Mouse (Mus musculus): ENCODE results near the gene Pds5a.
"Not testable (repeated sequence)": the region's sequence is repeated elsewhere in the genome, so short reads cannot be mapped to it uniquely, and the experiment has no call there.

The Pds5a gene

DNA sequence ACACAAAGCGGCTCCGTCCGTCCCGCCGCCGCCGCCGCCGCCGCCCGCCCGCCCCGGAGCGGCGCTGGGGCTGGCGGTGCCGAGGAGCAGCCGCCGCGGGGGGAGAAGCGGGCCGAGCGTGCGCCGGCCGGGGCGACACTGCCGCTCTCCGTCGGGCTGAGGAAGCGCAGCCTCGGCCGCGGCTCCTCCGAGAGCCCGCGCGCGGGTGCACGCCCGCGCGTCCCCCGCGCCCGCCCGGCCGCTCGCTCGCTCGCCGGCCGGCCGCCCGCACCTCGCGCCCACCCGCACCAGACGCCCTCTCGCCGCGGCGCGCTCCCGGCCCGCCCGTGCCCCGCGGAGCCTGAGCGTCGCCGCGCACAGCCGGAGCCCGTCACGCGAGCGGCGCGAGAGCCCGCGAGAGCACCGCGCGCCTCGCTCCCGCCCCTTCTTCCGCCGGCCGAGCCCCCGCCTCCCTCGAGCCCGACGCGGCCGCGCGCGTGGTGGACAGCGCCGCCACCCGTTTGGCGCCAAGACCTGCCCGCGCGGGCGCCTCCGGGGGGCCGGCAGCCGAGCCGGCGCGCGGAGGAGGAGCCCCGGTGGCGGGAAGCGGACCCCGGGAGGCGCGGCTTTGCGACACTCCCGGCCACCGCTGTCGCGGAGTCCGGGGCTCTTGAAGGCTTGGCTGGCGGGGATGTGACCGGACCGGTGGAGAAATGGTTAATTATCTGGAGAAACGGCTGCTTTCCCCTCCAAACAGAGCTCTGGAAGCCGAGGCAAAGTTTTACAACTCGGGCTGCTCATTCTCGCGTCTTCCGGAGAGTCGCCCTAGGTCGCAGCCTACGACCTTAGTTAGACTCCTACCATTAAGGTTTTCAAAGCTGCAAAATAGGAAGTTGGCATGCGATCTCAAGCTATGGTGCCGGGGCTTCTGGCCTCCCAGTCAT is at the start of gene Pds5a:
Pds5a (minus strand) TSS at position 438 of the 923 bp plus-strand sequence.
- peak; percentile 69 to 75 for DNase-seq (ENCODE audit: low read depth in 2 of 2, low spot score in 2 of 2)

DNA sequence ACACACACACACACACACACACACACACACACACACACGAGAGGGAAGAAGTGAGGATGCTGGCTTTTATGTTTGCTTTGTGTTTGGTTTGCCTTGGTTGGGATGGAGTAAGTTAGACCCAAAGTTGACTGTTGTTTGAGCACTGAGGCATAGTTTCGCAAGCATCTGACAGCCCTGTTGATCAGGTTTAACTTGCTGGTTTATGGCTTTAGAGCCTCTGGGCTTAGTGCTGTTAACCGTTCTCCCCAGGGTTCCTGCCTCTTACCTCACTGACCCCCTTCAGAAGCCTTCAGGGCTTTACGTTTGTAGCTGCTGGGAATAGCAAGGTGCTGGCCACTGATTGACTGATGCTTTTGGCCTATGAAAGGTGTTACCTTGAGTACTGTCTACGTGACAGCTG is 48.8 kb upstream of the Pds5a start:
- DNase-seq (ENCODE audit: low read depth in 2 of 2, low spot score in 2 of 2) = no peak

- DNase-seq (ENCODE audit: low read depth in 2 of 2, low spot score in 2 of 2) = no peak
Observed at GRCm38 (mm10) chr5:65739366-65739765, 41.3 kb upstream of the Pds5a start.

GRCm38 (mm10) chr5:65735601-65736000 is 37.5 kb upstream of the Pds5a start:
- no peak for DNase-seq (ENCODE audit: low read depth in 2 of 2, low spot score in 2 of 2)

DNA sequence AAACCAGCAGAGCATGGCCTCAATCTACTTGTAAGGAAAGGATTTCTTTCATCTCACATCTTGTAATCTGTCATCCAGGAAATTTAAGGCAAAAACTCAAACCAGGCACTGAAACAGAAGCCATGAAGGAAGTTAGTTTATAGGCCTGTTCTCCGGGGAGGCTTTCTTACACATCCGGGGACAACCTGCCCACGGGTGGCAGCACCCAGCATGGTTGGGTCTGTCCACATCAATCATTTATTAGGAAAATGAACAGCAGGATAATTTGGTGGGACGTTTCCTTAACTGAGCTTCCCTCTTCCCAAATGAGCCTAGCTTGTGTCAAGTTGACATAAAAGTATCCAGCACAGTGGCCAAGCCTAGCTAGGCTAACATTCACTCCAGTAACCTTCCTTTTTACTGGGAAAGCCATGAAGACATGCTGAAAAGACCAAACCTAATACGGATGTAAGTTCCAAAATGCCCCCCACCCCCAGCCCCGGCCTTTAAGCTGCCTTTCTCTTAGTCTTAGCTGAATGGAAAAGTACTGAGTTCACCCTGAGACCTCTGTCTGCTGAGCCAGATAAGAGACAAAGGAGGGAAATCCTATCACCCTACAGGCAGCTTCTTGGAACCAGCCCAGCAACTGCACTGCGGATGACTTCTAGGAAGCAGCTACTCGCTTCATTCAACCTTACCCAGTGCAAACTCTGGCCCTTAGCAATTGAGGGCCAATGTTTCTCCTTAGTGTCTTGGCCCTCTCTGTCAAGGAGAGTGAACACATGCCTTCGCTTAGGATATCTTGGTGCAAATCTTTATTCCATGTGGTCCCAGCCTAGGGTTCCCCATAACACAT is 33.3 kb upstream of the Pds5a start:
- no peak for DNase-seq (ENCODE audit: low read depth in 2 of 2, low spot score in 2 of 2)

- DNase-seq (ENCODE audit: low read depth in 2 of 2, low spot score in 2 of 2) = peak; percentile 62 to 73
Observed at GRCm38 (mm10) chr5:65724311-65725054, 26.4 kb upstream of the Pds5a start.

- no peak for DNase-seq (ENCODE audit: low read depth in 2 of 2, low spot score in 2 of 2)
Observed at GRCm38 (mm10) chr5:65718368-65718767, 20.3 kb upstream of the Pds5a start.

DNA sequence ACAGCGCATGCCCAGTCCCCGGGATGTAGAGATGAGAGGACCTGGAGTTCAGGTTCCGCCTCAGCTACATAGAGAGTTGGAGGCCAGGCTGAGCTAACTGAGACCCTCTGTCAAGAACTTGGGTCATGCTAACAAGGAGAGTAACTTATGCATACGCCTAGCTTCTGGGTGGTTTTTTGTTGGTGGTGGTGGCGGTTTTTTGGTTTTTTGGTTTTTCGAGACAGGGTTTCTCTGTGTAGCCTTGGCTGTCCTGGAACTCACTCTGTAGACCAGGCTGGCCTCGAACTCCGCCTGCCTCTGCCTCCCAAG is 19.8 kb upstream of the Pds5a start:
- not testable (repeated sequence) for DNase-seq (ENCODE audit: low read depth in 2 of 2, low spot score in 2 of 2)

- DNase-seq (ENCODE audit: low read depth in 2 of 2, low spot score in 2 of 2) = no peak
Observed at GRCm38 (mm10) chr5:65717063-65717902, 19.2 kb upstream of the Pds5a start.

DNA sequence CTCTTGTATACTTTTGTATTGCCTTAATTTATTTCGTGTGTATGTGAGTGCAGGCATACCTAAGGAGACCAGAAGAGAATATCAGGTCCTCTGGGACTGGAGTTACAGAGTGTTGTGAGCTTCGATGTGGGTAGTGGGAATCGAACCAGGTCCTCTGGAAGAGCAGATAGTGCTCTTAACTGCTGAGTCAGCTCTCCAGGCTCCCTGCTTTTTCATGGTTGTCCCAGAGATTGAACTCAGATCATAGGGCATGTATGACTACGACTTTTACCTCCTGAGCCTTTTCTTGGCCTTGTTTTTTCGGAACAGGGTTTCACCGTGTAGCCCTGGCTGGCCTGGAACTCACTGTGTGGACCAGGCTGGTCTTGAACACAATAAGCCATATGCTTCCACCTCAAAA is 17.0 kb upstream of the Pds5a start:
- DNase-seq (ENCODE audit: low read depth in 2 of 2, low spot score in 2 of 2) = no peak

DNA sequence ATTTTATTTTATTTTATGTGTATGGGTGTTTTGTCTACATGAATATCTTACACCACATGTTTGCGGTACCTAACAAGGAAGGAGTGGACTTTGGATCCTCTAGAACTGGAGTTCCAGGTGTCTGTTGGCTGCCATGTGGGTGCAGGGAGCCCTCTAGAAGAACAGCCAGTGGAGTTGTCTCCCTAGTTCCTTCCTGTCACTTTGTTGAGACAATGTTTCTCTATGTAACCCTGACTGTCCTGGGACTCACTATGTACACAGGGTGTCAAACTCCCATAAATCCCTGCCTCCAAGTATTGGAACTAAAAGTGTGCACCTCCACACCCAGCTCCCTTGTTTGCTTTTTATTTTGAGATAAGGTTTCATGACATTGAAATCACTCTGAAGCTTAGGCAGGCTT is 13.4 kb upstream of the Pds5a start:
- no peak for DNase-seq (ENCODE audit: low read depth in 2 of 2, low spot score in 2 of 2)

DNA sequence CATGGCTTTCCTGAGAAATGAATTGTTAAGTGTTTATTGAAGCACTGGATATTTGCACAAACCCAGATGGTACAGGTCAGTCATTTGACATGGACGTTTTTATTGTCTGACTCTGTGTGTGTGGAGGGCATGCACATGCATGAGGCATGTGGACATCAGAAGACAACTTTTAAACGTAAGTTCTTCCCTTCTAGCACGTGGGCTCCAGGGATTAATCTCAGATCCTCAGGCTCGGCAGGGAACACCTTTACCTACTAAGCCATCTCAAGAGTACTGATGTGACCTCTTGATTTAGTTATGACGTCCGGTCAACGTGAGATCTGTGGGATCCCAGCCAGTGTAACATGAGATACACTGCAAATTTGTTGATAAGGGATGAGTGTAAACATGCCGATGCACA is 12.2 kb upstream of the Pds5a start:
- DNase-seq (ENCODE audit: low read depth in 2 of 2, low spot score in 2 of 2) = no peak

DNA sequence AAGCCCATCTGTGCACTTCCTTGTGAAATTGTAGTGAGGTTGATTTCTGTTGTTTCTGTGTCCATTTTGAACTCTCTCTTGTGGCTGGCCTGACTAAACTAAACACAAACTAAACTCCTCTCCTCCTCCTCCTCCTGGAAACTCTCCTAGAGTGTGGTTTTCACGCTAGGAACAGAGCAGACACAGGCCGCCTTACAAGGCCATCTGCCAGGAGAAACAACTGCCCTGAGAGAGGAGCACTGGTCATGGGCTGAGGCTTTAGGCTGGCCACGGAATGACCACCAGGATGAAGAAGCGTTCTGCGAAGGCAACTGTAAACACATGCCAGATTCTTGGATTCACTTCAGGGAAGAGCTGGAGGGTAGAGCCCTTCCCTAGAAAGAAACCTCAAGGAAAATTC is 8.9 kb upstream of the Pds5a start:
- DNase-seq (ENCODE audit: low read depth in 2 of 2, low spot score in 2 of 2) = no peak

- DNase-seq (ENCODE audit: low read depth in 2 of 2, low spot score in 2 of 2) = no peak
Observed at GRCm38 (mm10) chr5:65706171-65706570, 8.1 kb upstream of the Pds5a start.

DNA sequence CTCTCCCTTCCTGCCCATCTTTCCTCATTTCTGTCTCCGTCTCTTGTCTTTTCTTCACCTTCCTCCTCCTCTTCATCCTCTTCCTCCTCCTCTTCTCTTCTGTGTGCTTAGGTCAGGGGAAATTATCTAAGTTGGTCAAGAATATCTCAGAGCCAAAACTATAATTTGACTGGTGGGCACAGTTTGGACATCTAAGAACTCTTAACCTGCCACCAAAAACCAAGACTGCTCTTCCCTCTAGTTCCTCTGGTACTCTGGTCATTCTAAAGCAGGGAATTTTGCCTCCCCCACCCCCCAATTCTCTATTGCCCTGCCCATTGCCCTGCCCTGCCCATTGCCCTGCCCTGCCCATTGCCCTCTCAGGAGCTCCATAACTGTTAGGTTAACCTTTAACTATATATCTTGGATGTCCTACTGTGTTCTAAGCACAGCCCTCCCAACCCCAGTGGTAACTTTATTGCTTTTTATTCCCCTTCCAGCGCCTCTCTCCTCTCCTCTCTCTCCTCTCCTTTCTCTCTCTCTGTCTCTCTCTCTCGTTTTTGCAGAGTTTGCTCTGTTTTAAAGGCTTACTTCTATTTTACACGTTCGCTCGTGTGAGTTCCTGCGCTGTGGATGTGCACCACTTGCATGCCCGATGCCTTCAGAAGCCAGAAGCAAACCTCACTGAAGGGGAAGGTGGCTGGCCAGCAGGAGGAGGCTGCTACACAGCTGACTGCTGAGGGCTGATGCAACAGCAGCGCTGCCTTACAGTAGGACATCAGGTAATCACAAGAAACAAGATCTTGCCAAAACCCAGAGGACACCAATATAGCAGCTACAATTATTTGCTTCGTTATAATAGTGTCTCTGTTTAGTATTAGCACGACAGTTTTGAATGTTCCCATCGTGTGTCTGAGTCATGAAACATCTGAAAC is 6.9 kb upstream of the Pds5a start:
- no peak for DNase-seq (ENCODE audit: low read depth in 2 of 2, low spot score in 2 of 2)

- no peak for DNase-seq (ENCODE audit: low read depth in 2 of 2, low spot score in 2 of 2)
Observed at GRCm38 (mm10) chr5:65703261-65703660, 5.2 kb upstream of the Pds5a start.

GRCm38 (mm10) chr5:65700102-65700501 is 2.0 kb upstream of the Pds5a start:
- no peak for DNase-seq (ENCODE audit: low read depth in 2 of 2, low spot score in 2 of 2)

DNA sequence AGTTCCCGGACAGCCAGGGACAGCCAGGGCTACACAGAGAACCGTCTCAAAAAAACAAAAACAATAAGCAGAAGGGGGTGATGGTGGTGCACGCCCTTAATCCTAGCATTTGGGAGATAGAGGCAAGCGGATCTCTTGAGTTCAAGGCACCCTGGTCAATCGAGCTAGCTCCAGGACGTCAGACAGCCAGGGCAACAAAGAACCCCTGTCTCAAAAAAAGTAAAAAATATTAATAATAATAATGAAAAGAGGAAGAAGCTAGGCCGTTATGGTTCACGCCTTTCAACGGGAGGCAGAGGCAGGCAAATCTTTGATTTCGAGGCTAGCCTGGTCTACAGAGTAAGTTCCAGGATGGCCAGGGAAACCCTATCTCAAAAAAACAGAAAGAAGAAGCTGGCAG is 1.1 kb upstream of the Pds5a start:
- no peak for DNase-seq (ENCODE audit: low read depth in 2 of 2, low spot score in 2 of 2)

DNA sequence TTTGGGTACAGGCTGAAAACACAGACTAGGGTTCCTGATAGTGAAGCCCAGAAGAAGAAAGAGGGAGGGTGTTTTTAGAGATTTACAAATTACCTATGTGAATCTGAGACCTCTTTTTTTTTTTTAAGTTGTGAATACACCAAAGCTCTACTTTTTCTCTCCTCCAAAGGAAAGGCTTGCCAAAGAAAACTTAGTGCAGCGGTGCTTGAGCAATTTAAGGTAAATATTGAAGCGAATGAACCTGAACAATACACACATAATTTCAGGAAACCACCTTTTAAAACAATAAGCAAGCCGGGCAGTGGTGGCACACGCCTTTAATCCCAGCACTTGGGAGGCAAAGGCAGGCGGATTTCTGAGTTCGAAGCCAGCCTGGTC is 675 bp upstream of the Pds5a start:
- no peak for DNase-seq (ENCODE audit: low read depth in 2 of 2, low spot score in 2 of 2)

GRCm38 (mm10) chr5:65697486-65697835 is 612 bp downstream of the Pds5a start:
- DNase-seq (ENCODE audit: low read depth in 2 of 2, low spot score in 2 of 2) = peak in 1 of 2 experiments; percentile 34
